Comparison of ENCODE assay signal across 7 mouse cellular contexts in genomic region chr3:119387332-119388105, GRCm38 (mm10).
DNase-seq lines count a peak whose midpoint lies in the region; ATAC-seq lines count a peak whose summit lies in the region.

No protein-coding gene starts in this region.

- H3K27me3 ChIP-seq in forebrain, embryonic 11.5 days (ENCODE audit: control insufficient read depth, insufficient read depth, low read length): no peaks in the 10 kb centered on the region; the same call in 1 of the 2 replicates
- H3K27me3 ChIP-seq in midbrain, embryonic 10.5 days (ENCODE audit: low read depth, poor library complexity, severe bottlenecking): peaks cover 82% of the 10 kb centered on the region

- peak overlapping the region; percentile 76 for H3K27ac ChIP-seq in forebrain, embryonic 11.5 days (ENCODE audit: low read depth, low read length)
- H3K27ac ChIP-seq in midbrain, embryonic 10.5 days (replicated peaks): peak overlapping the region; percentile 80

- peaks cover 7% of the 10 kb centered on the region for H3K4me1 ChIP-seq in forebrain, embryonic 11.5 days (replicated peaks; ENCODE audit: control insufficient read depth, insufficient read depth, low read length)
- H3K4me1 ChIP-seq in midbrain, embryonic 10.5 days: peaks cover 17% of the 10 kb centered on the region

- peak; percentile 12 for DNase-seq in right cerebral cortex, postnatal 25 days
- no peak for DNase-seq in right cerebral cortex, postnatal 14 days
- DNase-seq in forebrain, embryonic 11.5 days (ENCODE audit: low spot score): peak; percentile 58
- DNase-seq in midbrain, embryonic 10.5 days (ENCODE audit: low spot score): peak; percentile 70
- no peak for DNase-seq in thymus, postnatal 14 days
- DNase-seq in adrenal gland, postnatal 36 days: no peak
- no peak for DNase-seq in kidney, postnatal 10 days

- H3K36me3 ChIP-seq in forebrain, embryonic 11.5 days (ENCODE audit: control insufficient read depth, insufficient read depth, low read length): no peaks in the 10 kb centered on the region
- H3K36me3 ChIP-seq in midbrain, embryonic 10.5 days: no peaks in the 10 kb centered on the region

- peak; percentile 81 for ATAC-seq in forebrain, embryonic 11.5 days (replicated peaks; ENCODE audit: low FRiP score)

- no peaks in the 10 kb centered on the region for H3K9me3 ChIP-seq in forebrain, embryonic 11.5 days (ENCODE audit: control insufficient read depth, low read length)
- no peaks in the 10 kb centered on the region for H3K9me3 ChIP-seq in midbrain, embryonic 10.5 days (replicated peaks)

- 32% methylated on average over 26 of the region's 26 CpGs for WGBS in forebrain, embryonic 11.5 days
- WGBS in midbrain, embryonic 10.5 days: 28% methylated on average over 26 of the region's 26 CpGs

- peak overlapping the region; percentile 41; the same call in 1 of the 2 replicates for H3K4me2 ChIP-seq in forebrain, embryonic 11.5 days (ENCODE audit: low read depth, low read length, severe bottlenecking)

- peak overlapping the region; percentile 0; the same call in 1 of the 2 replicates for H3K4me3 ChIP-seq in forebrain, embryonic 11.5 days (ENCODE audit: low read depth, low read length)
- peak overlapping the region; percentile 46 for H3K4me3 ChIP-seq in midbrain, embryonic 10.5 days

- peak overlapping the region; percentile 42 for H3K9ac ChIP-seq in forebrain, embryonic 11.5 days (ENCODE audit: low read length)

Comparison
In these comparisons a context has a peak if more than half of its experiments do, and no peak if none do; other contexts are left out.
1. DNase-seq: peak in right cerebral cortex, postnatal 25 days (single experiment), forebrain, embryonic 11.5 days (single experiment) and midbrain, embryonic 10.5 days (single experiment); none in right cerebral cortex, postnatal 14 days (single experiment), thymus, postnatal 14 days (single experiment), adrenal gland, postnatal 36 days (0 of 2) and kidney, postnatal 10 days (single experiment).